Mouse (Mus musculus): Measurements from ENCODE around the gene Rtn4rl2.

Rtn4rl2 gene

DNA sequence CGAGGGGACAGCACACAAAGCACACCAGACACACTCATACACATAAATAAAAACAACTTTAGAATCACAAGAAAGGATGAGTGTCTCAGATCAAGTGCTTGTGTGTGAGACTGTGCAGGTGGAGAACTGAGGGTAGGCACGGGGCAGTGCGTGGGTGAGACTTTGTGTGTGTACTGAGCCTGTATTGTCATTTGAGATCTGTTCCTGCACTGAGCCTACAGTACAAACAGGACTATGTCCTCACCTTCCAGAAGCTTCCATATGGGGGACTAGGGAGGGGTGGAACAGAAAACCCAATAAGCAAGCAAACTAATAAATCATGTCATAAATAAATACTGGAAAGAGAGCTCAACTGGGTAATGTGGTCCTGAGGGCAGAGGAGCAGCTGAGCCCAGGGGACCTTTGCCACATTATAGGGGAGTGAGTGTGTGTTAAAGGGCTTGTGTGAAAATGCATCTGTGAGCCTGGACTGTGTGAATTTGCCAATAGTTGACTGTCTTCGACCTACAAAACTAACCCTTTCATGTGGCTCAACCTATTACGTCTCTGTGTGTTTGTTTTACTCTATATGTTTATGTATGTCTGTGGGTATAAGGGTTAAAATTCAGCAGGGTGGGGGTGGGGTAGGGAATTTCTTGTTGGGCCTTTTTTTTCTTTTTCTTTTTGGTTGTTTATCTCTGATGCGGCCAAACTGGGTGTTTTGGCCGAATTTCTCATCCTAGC, 35.9 kb downstream of the Rtn4rl2 start:
- no peak for DNase-seq (ENCODE audit: low spot score in 2 of 2)

DNA sequence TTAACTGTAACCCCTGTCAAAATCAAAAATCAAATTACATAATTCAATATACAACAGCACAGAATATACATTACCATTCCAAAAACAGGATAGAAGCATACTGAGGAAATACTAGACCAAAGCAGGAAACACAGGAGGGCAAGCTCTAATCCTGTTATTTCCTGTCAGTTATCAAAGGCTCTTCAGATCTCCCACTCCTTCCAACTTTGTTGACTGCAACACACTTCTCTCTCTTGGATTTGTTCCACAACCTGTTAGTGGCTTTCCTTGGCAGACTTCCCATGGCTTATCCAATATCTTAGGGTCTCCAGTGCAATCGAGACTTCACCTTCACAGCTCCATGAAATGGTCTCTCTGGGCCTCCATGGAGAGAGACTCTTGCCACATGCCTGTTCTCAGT, 41.3 kb downstream of the Rtn4rl2 start:
- no peak for DNase-seq (ENCODE audit: low spot score in 2 of 2)

DNA sequence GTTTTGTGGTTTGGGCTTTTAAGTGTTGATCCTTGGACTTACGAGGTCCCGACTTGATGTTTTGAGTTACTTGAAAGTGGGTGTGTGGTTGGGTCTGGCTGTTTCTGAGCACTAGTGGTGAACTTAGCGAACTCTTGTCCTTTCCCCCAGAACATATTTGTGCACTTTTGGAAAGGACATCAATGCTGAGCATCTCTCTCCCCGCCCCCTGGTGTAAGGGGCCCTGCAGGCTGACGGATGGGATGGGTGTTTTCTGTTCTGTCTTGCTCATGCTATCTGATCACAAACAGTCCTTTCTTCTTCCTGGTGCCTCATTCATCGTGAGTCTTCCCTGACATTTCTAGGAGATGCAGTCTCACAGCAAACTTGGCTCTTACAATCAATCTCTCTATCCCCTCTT, 42.9 kb downstream of the Rtn4rl2 start:
- DNase-seq (ENCODE audit: low spot score in 2 of 2), result no peak

DNA sequence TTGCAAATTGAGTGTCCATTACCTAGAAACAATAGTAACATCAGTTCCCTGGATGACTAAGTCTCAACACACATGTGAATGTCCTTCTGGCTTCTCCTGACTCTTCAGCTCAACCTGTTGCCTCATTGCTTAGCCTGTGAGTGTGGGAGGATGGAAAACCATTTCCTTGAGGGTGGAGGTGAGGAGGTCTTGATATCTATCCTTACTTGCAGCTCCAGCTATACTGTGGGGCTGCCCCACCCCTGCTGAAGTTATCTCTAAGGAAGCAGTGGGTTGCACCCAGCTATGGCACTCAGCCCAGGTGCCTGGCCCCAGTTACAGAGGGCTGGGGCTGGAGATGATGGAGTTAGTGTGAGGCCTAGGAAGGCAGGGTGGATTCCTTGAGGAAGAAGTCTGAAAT, 44.6 kb downstream of the Rtn4rl2 start:
- DNase-seq (ENCODE audit: low spot score in 2 of 2), result no peak

DNA sequence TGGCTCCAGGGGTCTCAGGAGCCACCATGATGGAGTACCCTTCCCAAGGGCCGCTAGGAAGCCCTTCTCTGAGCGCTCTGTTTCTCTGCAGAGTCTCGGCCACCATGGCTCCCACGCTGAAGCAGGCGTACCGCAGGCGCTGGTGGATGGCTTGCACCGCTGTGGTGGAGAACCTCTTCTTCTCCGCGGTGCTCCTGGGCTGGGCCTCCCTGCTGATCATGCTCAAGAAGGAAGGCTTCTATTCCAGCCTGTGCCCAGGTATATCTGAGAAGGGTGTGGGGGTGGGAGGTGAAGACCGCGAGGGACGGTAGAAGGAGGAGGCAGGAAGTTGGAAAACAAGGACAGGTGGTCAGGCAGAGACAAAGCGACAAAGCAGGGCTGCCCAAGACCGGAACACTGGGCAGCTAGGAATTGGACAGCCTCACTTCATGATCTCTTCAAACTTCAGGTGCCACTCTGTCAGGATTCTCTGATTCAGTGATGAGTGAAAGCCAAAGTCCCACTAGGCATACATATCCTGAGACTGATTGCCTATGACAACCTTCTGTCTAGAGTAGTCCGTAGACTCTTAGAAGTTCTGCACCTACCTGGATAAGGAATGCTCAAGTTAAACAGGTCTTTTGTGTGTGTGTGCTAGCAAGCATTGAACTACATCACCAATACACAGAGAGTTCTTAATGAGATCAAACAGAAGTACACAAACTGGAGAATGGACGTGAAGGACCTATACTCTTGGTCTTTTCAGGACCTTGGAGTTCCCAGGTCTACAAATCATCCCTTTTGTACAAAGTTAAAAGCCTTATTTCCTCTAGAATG, 45.6 kb downstream of the Rtn4rl2 start:
- DNase-seq (ENCODE audit: low spot score in 2 of 2), result no peak

DNA sequence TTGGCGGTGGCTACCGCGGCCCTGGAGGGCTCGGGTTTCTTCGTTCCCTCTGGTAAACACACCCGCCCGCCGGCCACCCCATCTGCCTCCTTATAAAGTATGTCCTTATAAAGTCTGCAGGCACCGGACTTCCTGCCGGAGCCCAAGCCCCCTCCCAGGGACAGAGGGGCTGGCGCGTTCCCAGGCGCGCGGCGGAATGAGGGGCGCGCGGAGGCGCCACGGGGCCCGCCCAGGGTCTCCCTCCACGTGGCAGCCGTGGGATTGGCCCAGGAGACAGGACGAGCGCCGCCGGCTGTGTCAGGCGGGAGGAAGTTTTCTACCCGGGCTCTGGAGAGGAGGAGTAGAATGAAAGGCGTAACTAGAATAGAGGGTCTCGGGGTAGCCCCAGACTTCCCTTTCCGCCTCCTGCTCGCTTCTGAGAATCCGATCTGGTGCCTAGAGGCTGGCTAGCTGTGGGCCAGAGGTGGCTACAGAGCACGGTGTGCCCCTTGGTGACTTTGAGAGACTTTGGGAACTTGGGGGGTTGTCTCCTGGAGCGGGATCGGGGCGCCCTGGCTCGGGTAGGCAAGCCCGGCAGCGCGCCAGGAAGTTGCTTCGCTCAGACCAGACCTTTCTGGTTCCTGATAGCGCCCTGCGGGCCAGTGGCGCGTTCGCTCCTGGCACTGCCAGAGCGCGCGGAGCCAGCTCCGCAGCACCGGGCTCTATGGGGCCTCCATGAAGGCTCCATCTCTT, 46.3 kb downstream of the Rtn4rl2 start:
- DNase-seq (ENCODE audit: low spot score in 2 of 2), result peak in 1 of 2 experiments; percentile 25

DNA sequence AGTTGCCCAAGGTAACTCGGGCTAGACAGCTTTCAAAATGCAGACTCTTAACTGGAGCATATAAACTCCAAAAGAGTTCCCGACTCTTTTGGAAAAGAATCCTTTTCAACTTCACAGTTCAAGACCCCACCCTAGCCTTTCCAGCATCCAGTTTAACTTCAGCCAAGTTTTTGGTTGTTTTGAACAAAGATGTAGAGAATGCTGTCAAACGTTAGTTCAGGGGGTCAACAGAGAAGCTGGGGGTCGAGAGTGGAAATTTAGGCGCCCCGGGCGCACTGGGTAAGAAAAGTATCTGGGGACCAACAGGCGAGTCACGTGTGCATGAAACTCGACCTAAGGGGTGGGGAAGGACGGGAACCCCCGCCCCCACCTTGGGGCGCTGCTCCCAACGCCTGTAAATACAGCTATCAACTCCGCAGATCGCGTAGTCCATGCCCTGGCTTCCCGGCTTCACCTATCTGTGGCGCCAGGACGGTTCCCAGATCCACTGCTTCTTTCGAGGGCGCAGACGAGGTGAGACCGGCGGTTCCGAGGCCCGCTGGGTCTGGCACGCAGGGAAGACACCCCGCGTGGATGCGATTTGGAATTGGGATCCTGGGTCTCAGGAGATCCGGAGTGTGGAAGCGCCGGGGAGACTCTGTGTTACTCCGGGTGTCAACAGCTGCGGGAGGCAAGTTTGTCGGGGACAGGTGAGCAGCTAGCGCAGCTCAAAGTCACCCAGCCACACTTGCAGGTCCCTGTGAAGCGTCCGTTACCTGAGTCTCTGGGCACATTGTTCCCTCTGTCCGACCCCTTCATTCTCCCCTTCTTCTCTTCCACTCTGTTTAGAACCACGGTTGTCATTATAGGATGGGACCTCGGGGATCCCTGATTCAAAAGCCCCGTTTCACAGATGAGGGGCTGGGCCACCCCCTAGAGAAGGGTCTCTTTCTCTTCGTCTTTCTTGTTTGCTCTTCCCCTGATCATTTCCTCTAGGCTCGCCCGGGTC, 47.2 kb downstream of the Rtn4rl2 start:
- no peak for DNase-seq (ENCODE audit: low spot score in 2 of 2)

DNA sequence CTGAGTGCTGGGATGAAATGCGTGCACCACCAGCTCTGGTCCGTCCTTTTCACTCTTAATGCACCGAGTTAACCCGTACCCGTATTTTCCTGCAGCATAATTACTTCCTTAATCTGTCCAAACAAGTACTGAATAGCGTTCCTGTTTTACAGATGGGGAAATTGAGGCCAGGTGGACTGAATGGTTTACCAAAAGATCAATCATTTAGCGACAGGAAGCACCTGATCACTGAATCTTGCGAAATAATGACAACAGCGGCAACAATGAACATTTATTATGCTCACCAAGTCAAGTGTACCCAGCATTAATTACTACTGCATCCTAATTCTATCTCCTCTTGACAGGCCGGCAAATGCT, 47.9 kb downstream of the Rtn4rl2 start, which contains the start of gene Slc43a1:
Gene Slc43a1, plus strand, starts transcription at position 258 of the 357 bp plus-strand sequence.
- DNase-seq (ENCODE audit: low spot score in 2 of 2), result no peak

DNA sequence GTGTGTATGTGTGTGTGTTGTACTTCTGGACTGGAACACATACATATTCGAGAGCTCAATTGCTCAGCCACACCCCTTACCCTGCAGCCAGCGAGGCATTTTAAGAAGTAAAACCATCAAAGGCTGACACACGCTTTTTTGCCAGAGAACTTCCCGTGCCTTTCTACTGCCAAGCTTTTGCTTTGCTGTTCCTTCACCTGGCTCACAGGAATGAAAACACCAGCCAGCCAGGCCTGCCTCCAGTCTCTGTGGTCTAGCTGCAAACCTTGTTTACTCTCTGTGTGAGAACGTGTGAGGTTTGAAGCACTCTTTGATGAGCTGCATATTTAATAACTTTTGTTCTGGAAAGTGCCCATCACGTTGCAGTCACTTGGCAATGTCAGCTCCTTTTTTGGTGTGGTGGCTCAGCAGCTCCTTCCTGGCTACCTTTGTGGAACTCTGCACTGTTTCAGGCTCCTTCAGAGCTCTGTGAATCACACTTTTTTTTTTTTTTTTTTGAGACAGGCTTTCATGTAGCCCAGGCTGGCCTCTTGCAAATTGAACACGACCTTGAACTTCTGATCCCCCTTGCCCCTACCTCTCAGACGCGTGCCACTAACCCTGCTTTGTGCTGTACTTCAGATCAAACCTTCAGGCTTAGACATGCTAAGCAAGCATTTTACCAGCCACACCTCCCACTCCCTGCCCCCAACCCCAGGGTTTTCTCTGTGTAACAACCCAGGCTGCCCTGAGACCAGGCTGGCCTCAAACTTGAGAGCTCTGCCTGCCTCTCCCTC, 48.5 kb downstream of the Rtn4rl2 start:
- no peak for DNase-seq (ENCODE audit: low spot score in 2 of 2)

DNA sequence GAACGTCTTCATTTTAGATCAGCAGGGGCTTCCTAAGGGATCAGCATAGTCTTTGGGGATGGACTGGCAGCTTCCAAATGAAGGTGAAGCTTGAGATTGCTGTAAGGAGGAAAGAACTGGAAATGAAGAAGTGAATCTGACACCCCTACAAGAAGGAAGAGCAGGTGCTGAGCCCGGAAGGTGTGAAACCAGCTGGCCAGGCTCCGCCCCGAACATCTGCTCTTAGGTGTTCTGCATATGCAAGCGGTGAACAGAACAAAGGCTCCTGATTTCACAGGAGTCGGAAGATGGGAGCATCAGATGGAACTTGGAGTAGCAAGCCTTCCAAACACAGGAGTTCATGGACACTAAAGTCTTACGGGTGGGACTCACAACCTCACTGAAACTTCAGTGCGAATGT, 49.4 kb downstream of the Rtn4rl2 start:
- no peak for DNase-seq (ENCODE audit: low spot score in 2 of 2)

DNA sequence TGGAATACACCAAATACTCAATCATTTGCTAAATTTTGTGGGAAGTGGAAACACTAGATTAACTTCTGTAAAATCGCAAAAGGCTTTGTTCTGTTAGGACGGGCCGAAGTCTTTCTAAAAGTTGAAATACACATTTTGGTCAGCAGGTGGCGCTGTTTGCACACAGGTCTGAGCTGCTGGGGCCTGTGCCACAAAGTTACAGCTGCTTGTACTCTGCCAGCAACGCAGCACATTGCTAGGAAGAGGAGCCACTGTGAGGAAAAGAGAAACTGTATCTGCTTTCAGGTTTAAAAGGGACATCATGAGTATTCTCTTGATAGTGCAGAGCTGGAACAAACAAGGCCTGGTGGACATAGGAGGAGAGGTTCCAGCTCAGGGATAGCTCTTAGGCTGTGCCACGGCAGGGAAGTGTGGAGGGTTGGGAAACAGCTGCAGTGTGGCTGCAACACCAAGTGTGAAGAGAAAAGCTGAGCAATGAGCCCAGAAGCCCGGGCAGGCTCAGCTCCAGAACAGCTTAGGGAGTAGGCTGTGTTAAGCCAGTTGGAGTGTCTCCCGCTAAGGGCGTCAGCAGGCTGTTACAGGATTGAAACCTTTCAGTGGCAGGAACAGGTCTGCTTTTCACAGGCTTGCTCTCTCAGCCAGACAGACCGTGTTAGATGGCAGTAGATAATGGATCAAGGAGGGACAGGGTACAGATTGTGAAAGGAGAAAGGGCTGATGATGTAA, 54.7 kb downstream of the Rtn4rl2 start:
- peak; percentile 63 to 82 for DNase-seq (ENCODE audit: low spot score in 2 of 2)

DNA sequence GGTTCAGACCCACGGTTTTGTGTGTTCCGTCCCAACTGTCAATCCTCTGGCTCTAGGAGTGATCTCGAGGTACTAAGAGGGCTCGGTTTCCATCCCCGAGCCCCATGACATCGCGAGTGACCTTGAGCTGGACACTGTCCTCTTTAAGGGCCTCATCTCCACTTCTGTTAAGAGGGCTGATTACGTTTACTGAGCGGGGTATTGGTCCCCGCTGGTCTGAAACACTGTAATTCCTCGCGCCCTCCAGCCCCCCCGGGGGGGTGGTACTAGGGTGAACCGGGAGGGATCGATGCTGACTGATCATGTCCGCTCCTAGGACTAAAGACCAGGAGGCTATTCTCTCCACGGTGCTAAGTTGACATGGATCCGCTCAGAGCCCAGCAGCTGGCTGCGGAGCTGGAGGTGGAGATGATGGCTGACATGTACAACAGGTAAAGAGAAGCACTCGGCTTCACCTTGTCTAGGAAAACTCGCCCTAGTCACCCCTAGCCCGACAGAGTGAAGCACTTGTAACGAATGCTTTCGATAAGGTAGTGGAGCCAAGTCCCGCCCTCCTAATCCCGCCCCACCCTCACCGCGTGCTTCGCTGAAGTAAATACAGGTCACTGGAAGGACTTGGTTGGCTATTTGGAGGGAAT, 59.1 kb downstream of the Rtn4rl2 start:
- DNase-seq (ENCODE audit: low spot score in 2 of 2), result no peak

DNA sequence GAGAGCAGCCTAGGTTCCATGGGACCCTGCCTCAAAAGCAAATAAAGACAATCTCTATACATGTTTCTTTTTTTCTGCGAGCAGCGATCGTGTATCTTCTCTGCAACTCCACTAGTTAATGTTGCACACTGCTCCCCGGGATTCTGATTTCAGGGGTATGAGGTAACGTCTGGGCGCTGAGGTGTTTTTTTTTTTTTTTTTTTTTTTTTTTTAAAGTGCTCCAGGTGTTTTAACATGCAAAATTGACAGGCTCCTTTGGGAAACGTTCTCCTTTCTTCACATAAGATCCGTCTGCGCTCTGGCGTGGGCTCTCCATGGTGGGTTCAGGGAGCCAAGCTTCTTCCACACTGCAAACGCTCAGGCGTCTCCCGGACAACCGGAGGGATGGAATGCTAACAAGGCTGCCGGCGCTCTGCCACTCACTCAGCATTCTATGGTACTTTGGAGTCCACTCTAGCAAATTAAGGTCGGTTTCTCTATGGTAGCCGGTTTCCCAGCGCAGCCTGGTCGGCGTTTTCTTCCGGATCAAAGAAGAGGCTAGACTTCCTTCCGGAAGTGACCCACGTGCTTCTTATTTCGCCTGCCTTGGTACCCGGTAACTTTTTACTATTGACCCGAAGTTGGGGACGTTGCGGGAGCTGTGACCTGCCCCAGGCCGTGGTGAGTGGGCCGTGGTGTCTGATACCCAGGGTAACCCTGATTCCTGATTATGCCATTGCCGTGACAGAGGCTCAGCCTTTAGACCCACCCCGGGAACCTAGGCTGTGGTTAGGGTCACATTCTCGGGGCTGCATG, 59.8 kb downstream of the Rtn4rl2 start, which contains the start of gene Timm10:
Gene Timm10, plus strand, starts transcription at position 510 of the 795 bp plus-strand sequence.
- peak; percentile 85 to 86 for DNase-seq (ENCODE audit: low spot score in 2 of 2)

DNA sequence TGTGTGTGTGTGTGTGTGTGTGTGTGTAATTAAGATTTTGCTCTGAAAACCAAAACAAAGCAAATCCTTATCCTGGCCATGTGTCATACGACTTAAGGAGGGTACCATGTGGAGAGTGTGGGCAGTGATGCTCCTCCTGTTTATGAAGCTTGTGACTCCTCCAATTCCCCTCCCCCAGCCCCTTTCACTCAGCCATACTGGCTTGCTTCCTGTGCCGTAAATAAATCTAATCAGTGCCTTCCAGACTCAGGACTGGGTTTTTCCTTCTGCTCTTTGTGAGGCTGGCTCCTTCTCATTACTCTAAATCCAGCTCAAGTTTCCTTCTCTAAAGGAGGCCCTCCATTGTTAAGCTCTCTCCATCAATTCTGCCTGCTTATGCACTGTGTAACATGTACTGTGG, 63.3 kb downstream of the Rtn4rl2 start:
- no peak for DNase-seq (ENCODE audit: low spot score in 2 of 2)

DNA sequence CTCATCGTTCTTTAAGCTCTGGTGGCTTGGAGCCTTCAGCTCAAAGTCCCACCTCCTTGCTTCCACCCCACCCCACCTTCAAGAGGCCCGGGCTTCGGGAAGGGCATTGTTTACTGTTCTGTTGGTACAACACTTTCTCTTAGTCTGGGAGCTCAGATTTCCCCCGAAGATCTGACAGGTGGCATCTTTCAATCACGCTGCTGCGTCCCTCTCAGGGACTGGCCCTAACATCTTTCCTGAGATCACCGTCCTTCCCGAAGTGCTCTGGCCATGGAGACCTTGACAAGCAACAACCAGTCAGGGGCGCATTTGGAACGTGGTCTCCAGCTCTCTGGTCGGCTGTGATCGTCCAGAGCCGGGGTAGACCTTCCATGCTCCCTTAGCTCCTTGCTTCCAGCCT, 64.0 kb downstream of the Rtn4rl2 start, which contains the start of gene Smtnl1:
Gene Smtnl1, minus strand, starts transcription at position 101 of the 400 bp plus-strand sequence.
- DNase-seq (ENCODE audit: low spot score in 2 of 2), result no peak
